Mouse (Mus musculus): ENCODE results near the gene Sprr2a3. TPM values are rescaled to one million over a fixed set of nuclear protein-coding genes. Genes with fewer than 3 reads are reported as not detected.
"Not testable (repeated sequence)": the region's sequence is repeated elsewhere in the genome, so short reads cannot be mapped to it uniquely, and the experiment has no call there.

Gene Sprr2a3
- 0.32 TPM in 1 of 2 replicates, not detected in the other for polyA plus RNA-seq (2015; fragmentation: Nextera tagmentation; extraction: Ambion mirVana)

DNA sequence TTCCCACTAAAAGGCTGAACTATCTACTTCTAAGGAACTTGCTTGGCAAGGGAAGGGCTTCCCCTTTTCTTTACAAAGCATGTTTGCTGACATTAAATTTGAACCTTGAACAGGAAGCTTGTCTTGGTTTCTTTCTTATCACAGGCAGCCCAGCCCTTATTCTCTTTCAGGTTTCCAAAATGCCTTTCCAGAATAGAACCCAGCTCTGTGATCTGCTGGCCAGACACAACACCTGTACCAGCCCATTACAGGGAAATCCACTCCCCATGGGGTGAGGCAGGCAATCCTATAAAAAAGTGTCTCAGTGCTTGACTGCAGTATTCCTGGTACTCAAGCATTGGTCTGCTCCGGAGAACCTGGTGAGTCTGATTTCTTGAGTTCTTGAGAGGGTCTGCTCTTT lies at the start of gene Sprr2a3:
Gene Sprr2a3 (plus strand): TSS at position 317 of the 400 bp plus-strand sequence.
- H3K4me3 ChIP-seq (ENCODE audit: low read depth, low read length); H3K4me2 ChIP-seq (ENCODE audit: low read depth, low read length); H3K36me3 ChIP-seq (ENCODE audit: control insufficient read depth, insufficient read depth); H3K9ac ChIP-seq (ENCODE audit: low read depth, low read length); ATAC-seq (ENCODE audit: low read depth); H3K9me3 ChIP-seq (replicated peaks; ENCODE audit: control insufficient read depth, low read length); H3K4me1 ChIP-seq (ENCODE audit: control insufficient read depth, low read depth, low read length); H3K27me3 ChIP-seq (ENCODE audit: control insufficient read depth, insufficient read depth, low read depth, low read length); H3K27ac ChIP-seq (ENCODE audit: low read length): not testable (repeated sequence)
- WGBS (ENCODE audit: insufficient replicate concordance) = 75% methylated on average over 1 of the region's 1 CpGs

- H3K9ac ChIP-seq (ENCODE audit: low read depth, low read length); H3K27ac ChIP-seq (ENCODE audit: low read length); H3K27me3 ChIP-seq (ENCODE audit: control insufficient read depth, insufficient read depth, low read depth, low read length); H3K36me3 ChIP-seq (ENCODE audit: control insufficient read depth, insufficient read depth); H3K4me1 ChIP-seq (ENCODE audit: control insufficient read depth, low read depth, low read length); H3K9me3 ChIP-seq (replicated peaks; ENCODE audit: control insufficient read depth, low read length); ATAC-seq (ENCODE audit: low read depth); H3K4me3 ChIP-seq (ENCODE audit: low read depth, low read length); H3K4me2 ChIP-seq (ENCODE audit: low read depth, low read length): not testable (repeated sequence)
- no CpG with 5 or more reads among the region's 5 CpGs for whole genome bisulfite sequencing (ENCODE audit: insufficient replicate concordance)
Observed at GRCm38 (mm10) chr3:92236463-92237189, 48.6 kb upstream of the Sprr2a3 start.

DNA sequence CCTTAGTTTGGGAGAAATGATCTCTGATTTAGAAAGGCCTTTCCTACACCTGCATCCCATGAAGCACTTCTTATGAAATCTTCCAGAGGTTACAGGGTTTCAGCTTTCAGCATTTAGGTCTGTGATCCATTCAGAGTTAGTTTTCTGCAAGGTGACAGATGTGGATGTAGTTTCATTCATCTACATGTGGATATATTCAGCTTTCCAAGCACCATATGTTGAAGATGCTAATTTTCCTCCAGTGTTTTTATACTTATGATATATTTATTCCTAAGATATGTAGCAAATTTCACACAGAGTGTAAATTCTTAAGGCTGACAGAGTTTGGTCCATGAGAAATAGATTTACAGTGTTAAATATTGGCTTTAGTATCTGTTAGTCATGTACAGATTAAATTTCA lies 46.5 kb upstream of the Sprr2a3 start:
- ATAC-seq (ENCODE audit: low read depth); H3K4me3 ChIP-seq (ENCODE audit: low read depth, low read length); H3K4me1 ChIP-seq (ENCODE audit: control insufficient read depth, low read depth, low read length); H3K36me3 ChIP-seq (ENCODE audit: control insufficient read depth, insufficient read depth); H3K27ac ChIP-seq (ENCODE audit: low read length); H3K27me3 ChIP-seq (ENCODE audit: control insufficient read depth, insufficient read depth, low read depth, low read length); H3K4me2 ChIP-seq (ENCODE audit: low read depth, low read length); H3K9me3 ChIP-seq (replicated peaks; ENCODE audit: control insufficient read depth, low read length); H3K9ac ChIP-seq (ENCODE audit: low read depth, low read length): not testable (repeated sequence)

- H3K27me3 ChIP-seq (ENCODE audit: control insufficient read depth, insufficient read depth, low read depth, low read length); H3K27ac ChIP-seq (ENCODE audit: low read length); H3K9ac ChIP-seq (ENCODE audit: low read depth, low read length); H3K4me2 ChIP-seq (ENCODE audit: low read depth, low read length); H3K4me1 ChIP-seq (ENCODE audit: control insufficient read depth, low read depth, low read length); H3K9me3 ChIP-seq (replicated peaks; ENCODE audit: control insufficient read depth, low read length); H3K4me3 ChIP-seq (ENCODE audit: low read depth, low read length); ATAC-seq (ENCODE audit: low read depth); H3K36me3 ChIP-seq (ENCODE audit: control insufficient read depth, insufficient read depth): not testable (repeated sequence)
- WGBS (ENCODE audit: insufficient replicate concordance) = no CpG with 5 or more reads among the region's 1 CpGs
Observed at GRCm38 (mm10) chr3:92239197-92239596, 46.0 kb upstream of the Sprr2a3 start.

DNA sequence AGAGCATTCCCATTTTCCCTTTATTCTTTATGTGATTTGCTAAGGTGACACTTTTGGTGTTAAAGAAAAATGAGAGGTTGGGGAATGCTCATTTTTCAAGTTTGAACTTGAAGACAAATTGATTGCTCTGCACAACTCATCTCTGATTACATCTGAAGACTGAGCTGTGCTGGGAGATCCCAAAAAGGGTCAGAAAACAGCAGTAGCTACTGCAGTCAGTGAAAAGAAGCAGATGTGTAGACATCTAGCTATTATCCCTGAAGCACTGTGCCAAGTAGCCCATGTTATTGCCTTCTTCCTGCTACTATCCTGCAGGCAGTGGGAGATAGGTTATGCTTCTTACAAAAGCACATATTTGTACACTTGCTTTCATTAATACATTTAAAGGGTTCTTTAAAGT lies 40.4 kb upstream of the Sprr2a3 start:
- H3K4me1 ChIP-seq (ENCODE audit: control insufficient read depth, low read depth, low read length); H3K36me3 ChIP-seq (ENCODE audit: control insufficient read depth, insufficient read depth); H3K4me2 ChIP-seq (ENCODE audit: low read depth, low read length); H3K27me3 ChIP-seq (ENCODE audit: control insufficient read depth, insufficient read depth, low read depth, low read length); ATAC-seq (ENCODE audit: low read depth); H3K9me3 ChIP-seq (replicated peaks; ENCODE audit: control insufficient read depth, low read length); H3K4me3 ChIP-seq (ENCODE audit: low read depth, low read length); H3K9ac ChIP-seq (ENCODE audit: low read depth, low read length); H3K27ac ChIP-seq (ENCODE audit: low read length): not testable (repeated sequence)

- not testable (repeated sequence) for H3K9me3 ChIP-seq (replicated peaks; ENCODE audit: control insufficient read depth, low read length); H3K4me3 ChIP-seq (ENCODE audit: low read depth, low read length); H3K27me3 ChIP-seq (ENCODE audit: control insufficient read depth, insufficient read depth, low read depth, low read length); H3K9ac ChIP-seq (ENCODE audit: low read depth, low read length); H3K27ac ChIP-seq (ENCODE audit: low read length); H3K4me1 ChIP-seq (ENCODE audit: control insufficient read depth, low read depth, low read length); H3K36me3 ChIP-seq (ENCODE audit: control insufficient read depth, insufficient read depth); H3K4me2 ChIP-seq (ENCODE audit: low read depth, low read length)
- no CpG with 5 or more reads among the region's 10 CpGs for WGBS (ENCODE audit: insufficient replicate concordance)
- peak; percentile 45 for ATAC-seq (ENCODE audit: low read depth)
Observed at GRCm38 (mm10) chr3:92246245-92246644, 39.0 kb upstream of the Sprr2a3 start.

DNA sequence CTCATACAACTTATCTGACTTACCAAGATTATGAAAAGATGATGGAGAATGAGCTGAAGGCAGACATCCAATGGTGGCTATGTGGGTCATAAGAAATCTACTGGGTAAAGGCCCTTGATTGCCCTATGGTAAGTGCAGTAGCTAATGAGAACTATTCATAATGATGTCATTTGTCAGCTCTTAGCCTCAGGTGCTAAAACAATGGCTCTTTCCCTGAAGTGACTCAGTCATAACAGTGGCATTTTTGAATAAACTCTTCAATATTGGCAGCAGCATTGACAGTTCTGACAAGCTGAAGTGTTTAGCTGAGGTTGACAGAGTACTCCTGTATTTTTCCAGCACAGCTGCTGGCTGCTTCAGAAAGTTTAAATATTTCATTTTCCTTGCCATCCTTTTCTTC lies 36.7 kb upstream of the Sprr2a3 start:
- H3K27ac ChIP-seq (ENCODE audit: low read length); H3K9me3 ChIP-seq (replicated peaks; ENCODE audit: control insufficient read depth, low read length); ATAC-seq (ENCODE audit: low read depth); H3K4me3 ChIP-seq (ENCODE audit: low read depth, low read length); H3K9ac ChIP-seq (ENCODE audit: low read depth, low read length); H3K36me3 ChIP-seq (ENCODE audit: control insufficient read depth, insufficient read depth); H3K4me2 ChIP-seq (ENCODE audit: low read depth, low read length); H3K4me1 ChIP-seq (ENCODE audit: control insufficient read depth, low read depth, low read length); H3K27me3 ChIP-seq (ENCODE audit: control insufficient read depth, insufficient read depth, low read depth, low read length): not testable (repeated sequence)

GRCm38 (mm10) chr3:92250450-92250849 lies 34.8 kb upstream of the Sprr2a3 start:
- not testable (repeated sequence) for H3K9me3 ChIP-seq (replicated peaks; ENCODE audit: control insufficient read depth, low read length); H3K36me3 ChIP-seq (ENCODE audit: control insufficient read depth, insufficient read depth); H3K27ac ChIP-seq (ENCODE audit: low read length); H3K4me2 ChIP-seq (ENCODE audit: low read depth, low read length); H3K4me1 ChIP-seq (ENCODE audit: control insufficient read depth, low read depth, low read length); ATAC-seq (ENCODE audit: low read depth); H3K27me3 ChIP-seq (ENCODE audit: control insufficient read depth, insufficient read depth, low read depth, low read length); H3K9ac ChIP-seq (ENCODE audit: low read depth, low read length); H3K4me3 ChIP-seq (ENCODE audit: low read depth, low read length)
- WGBS (ENCODE audit: insufficient replicate concordance) = 63% methylated on average over 1 of the region's 2 CpGs

- H3K36me3 ChIP-seq (ENCODE audit: control insufficient read depth, insufficient read depth); H3K4me3 ChIP-seq (ENCODE audit: low read depth, low read length); H3K9me3 ChIP-seq (replicated peaks; ENCODE audit: control insufficient read depth, low read length); H3K27ac ChIP-seq (ENCODE audit: low read length); H3K4me1 ChIP-seq (ENCODE audit: control insufficient read depth, low read depth, low read length); H3K27me3 ChIP-seq (ENCODE audit: control insufficient read depth, insufficient read depth, low read depth, low read length); H3K9ac ChIP-seq (ENCODE audit: low read depth, low read length); H3K4me2 ChIP-seq (ENCODE audit: low read depth, low read length); ATAC-seq (ENCODE audit: low read depth): not testable (repeated sequence)
- WGBS (ENCODE audit: insufficient replicate concordance) = no CpG with 5 or more reads among the region's 8 CpGs
Observed at GRCm38 (mm10) chr3:92253860-92254259, 31.4 kb upstream of the Sprr2a3 start.

Measured in liver, embryonic 16.5 days (tissue).